Mouse (Mus musculus) testis, adult 2 months (tissue): ENCODE results near the gene Tsc22d3. TPM values are rescaled to one million over a fixed set of nuclear protein-coding genes. Genes with fewer than 3 reads are reported as not detected.

Experiments used
- H3K27ac ChIP-seq: fragments of 200-500 bp; 2 replicates; pipeline ENCODE4 v1.5.1; 2012; ENCODE audit warnings: low read depth, low read length; ENCODE audit not compliant: control insufficient read depth, insufficient read depth
- H3K27me3 ChIP-seq: fragments of 200-500 bp; 2 replicates; pipeline ENCODE4 v1.6.1; 2012; ENCODE audit warnings: mild to moderate bottlenecking, low read length, moderate library complexity; ENCODE audit not compliant: control insufficient read depth, insufficient read depth
- H3K36me3 ChIP-seq: fragments of 200-500 bp; 2 replicates; pipeline ENCODE4 v1.6.1; 2012; ENCODE audit warnings: mild to moderate bottlenecking, low read length; ENCODE audit not compliant: control insufficient read depth, insufficient read depth
- H3K4me1 ChIP-seq: fragments of 200-500 bp; 2 replicates; pipeline ENCODE4 v1.6.1; 2012; ENCODE audit warnings: low read length; ENCODE audit not compliant: control insufficient read depth, insufficient read depth
- H3K4me3 ChIP-seq: fragments of 200-500 bp; 2 replicates; pipeline ENCODE4 v1.5.1; 2012; ENCODE audit warnings: low read depth, mild to moderate bottlenecking, low read length, moderate library complexity, mixed read lengths; ENCODE audit not compliant: control insufficient read depth
- CTCF ChIP-seq: fragments of 200-500 bp; IDR thresholded peaks from 2 replicates; pipeline ENCODE4 v1.5.1; 2012; ENCODE audit warnings: low read depth, mild to moderate bottlenecking, inconsistent platforms, low read length, moderate library complexity; ENCODE audit not compliant: control insufficient read depth, insufficient read depth, insufficient replicate concordance
- POLR2A ChIP-seq: fragments of 200-500 bp; IDR thresholded peaks from 2 replicates; pipeline ENCODE4 v1.6.1; 2012; ENCODE audit warnings: low read depth, mild to moderate bottlenecking, inconsistent platforms, low read length, moderate library complexity; ENCODE audit not compliant: control insufficient read depth
- polyA plus RNA-seq: library from polyadenylated mRNA; depleted of rRNA; stranded (reverse); fragments of >200 nt; gene quantifications from 2 replicates; pipeline ENCODE4 v1.2.3, GENCODE M21; 2012; rRNA removed

Tsc22d3 gene
- polyA plus RNA-seq, result 9.9 and 11.3 TPM in 2 replicates

DNA sequence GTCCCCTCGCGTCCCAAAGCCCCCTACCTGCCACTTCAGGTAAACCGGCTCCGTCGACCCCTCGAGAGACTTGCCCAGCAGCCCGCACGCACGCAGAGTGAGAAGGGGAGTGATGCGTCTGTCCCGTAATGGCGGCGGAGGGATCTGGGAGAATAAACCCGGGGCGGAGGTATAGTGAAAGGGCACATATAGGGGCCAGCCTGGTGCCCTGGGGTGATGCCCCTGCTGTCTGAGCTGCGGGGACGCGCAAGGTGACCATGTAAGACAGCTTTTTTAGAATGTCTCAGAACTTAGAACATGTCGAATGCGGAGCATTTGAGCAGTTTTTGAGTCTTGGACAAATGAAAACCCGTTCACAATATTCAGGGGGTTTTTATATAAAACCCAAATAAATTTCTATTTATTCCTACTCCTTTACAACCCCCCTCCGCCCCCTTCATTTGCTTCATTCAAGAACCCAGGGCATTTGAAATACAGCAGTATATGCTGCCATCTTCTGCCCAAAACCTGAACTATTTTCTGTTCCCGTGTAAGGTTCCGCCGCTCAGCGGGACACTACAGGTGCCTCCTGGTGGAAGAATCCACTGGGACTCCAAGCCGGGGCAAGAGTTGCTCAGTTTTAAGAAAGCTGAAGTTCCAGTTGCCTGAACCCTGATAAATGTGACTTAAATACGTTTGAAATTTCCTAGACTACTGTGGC, at the start of gene Tsc22d3:
Gene Tsc22d3, minus strand, starts transcription at position 250 of the 700 bp plus-strand sequence.
- Histone ChIP-seq H3K4me3 (peak within 1 kb of the TSS; percentile 86), H3K4me1 (no peaks in the 10 kb centered on the region; the same call in 1 of the 2 replicates), H3K27me3 (no peaks in the 10 kb centered on the region), H3K36me3 (no peaks in the 10 kb centered on the region), H3K27ac (peak within 1 kb of the TSS; percentile 80)
- no peak for TF ChIP-seq CTCF
- TF ChIP-seq POLR2A, result peak; percentile 77; the same call in 1 of the 2 replicates

DNA sequence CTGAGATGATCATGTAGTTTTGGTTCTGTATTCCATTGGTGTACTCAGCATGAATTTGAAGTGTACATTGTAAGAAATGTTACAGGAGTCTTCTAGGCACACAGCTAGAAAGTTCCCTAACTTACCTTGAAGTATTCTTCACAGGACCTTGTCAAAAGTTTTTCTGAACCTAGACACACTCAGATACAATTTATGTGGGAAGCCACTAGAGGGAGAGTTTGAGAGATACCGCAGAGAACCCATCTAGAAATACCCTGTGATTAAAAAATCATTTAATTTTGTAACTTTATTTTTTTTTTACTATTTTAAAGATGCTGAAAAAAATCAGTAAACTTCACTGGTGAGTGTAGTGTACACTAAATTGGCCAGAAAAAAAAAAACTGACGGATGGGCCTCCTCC, 39.1 kb upstream of the Tsc22d3 start:
- no peak for TF ChIP-seq CTCF
- no peak for TF ChIP-seq POLR2A
- Histone ChIP-seq H3K27me3 (no peaks in the 10 kb centered on the region), H3K4me1 (no peaks in the 10 kb centered on the region), H3K36me3 (no peaks in the 10 kb centered on the region), H3K27ac (no peak overlapping the region), H3K4me3 (no peak overlapping the region)

DNA sequence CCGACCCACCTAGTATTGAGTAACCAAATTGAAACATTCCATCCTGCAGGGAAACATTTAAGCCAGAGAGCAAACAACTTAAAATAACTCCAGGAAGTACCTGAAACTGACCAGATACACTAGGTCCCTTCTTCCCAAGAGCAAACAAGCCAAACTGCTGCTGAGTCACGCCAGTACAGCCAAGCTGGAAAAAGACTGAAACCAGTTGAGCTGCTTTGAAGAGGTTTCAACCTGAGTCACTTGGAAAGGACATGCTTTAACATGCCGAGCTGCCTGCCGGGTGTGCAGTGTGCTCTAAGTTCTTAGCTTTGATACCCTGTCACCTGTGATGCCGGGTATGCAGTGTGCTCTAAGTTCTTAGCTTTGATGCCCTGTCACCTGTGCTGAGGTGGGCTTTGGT, 37.6 kb upstream of the Tsc22d3 start:
- Histone ChIP-seq H3K36me3 (no peaks in the 10 kb centered on the region), H3K4me1 (no peaks in the 10 kb centered on the region), H3K27ac (no peak overlapping the region), H3K4me3 (no peak overlapping the region), H3K27me3 (no peaks in the 10 kb centered on the region)
- TF ChIP-seq POLR2A, result no peak
- no peak for TF ChIP-seq CTCF

DNA sequence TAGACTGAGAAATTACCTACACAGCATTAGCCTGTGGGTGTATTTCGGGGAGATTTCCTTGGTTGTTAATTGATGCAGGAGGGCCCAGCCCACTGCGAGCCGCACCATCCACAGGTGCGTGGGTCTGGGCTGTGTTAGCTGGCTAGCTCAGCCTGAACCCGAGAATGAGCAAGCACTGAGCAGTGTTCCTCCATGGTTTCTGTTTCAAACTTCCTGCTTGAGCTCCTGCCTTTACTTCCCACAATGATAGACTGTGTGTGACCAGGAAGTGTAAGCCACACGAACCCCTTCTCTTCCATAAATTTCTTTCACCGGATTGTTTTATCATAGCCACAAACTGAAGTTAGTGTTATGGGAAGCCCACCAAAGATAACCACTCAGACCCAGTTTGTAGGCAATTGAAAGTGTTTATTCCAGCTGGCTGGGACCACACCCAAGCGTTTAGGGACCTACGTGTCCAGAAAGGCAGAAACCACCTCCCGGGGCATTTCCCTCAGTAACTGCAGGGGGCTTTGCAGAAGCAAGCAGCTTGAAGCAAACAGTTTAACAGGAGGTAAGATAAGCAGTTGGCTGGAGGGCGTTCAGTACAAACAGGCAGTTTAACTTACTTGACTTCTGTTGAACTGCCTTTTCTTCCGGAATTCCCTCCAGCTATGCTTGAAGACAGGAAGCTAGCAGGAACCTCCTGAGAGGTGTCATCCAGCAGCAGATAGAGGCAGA, 24.6 kb upstream of the Tsc22d3 start:
- H3K27ac ChIP-seq, result peak overlapping the region; percentile 77
- no peaks in the 10 kb centered on the region for H3K27me3 ChIP-seq
- peaks cover 5% of the 10 kb centered on the region for H3K4me1 ChIP-seq
- H3K36me3 ChIP-seq, result no peaks in the 10 kb centered on the region
- TF ChIP-seq POLR2A (no peak), CTCF (no peak)
- H3K4me3 ChIP-seq, result peak overlapping the region; percentile 53

DNA sequence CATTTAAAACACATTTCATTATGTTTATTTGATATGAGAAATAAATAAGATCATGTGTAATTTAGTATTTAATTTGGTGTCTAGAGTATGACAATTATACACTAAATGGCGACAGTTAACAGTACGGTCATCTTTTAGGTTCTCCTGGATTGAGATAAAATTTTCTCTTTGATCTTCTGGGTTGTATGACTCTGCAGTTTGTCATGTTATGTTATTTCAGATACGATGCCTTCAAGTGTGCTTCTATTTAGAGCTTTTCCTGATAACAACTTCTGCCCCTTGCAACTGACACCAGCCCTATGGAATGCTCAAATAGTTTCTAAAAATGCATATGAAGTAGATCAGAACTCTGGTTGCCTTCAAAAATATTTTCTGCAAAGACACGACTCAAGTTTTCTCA, 9.5 kb upstream of the Tsc22d3 start:
- Histone ChIP-seq H3K36me3 (no peaks in the 10 kb centered on the region), H3K27me3 (no peaks in the 10 kb centered on the region)

DNA sequence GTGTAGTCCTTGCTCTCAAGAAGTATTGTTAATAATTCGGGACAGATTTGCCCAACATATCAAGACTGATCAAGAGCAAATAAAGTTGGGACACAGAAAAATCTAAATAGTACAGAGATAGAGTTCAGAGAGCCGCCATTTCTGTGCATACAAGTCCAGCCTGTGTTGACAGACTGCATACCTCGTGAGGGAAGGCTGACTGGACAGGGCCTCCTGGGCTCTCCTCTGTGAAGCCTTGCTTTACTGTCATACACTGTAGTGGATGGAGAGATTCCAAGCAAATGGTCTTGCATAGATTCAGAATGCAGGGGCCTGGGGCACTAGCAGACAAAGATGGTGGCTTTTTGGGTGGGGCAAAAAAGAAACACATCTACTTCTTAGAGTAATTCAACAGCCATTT, 1.4 kb upstream of the Tsc22d3 start:
- no peak for TF ChIP-seq CTCF
- no peak for TF ChIP-seq POLR2A
- Histone ChIP-seq H3K27ac (no peak overlapping the region), H3K4me3 (no peak overlapping the region), H3K27me3 (no peaks in the 10 kb centered on the region), H3K36me3 (no peaks in the 10 kb centered on the region), H3K4me1 (no peaks in the 10 kb centered on the region; the same call in 1 of the 2 replicates)

More for the DNA sequence above, 9.5 kb upstream of the Tsc22d3 start:
- TF ChIP-seq POLR2A (no peak), CTCF (no peak)
- Histone ChIP-seq H3K4me3 (no peak overlapping the region), H3K4me1 (no peaks in the 10 kb centered on the region), H3K27ac (no peak overlapping the region)

DNA sequence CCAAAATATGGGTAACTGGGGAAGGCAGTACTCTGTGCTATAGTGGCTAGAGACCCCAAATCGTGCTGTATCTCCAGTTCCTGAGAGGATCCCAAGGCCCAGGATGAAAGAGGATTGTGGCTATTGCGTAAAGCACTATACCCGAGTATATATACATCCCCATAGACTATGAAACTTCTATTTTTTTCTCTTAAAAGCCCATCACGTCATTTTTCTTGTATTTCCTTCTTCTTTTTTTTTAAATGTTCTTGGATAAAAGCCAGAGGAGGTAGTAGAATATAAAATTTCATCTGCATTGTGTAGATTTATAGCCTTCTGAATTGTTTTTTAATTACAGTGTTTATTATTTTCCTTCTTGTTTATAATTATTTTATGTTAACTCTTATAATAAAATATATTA, 852 bp upstream of the Tsc22d3 start:
- TF ChIP-seq POLR2A (no peak), CTCF (no peak)
- H3K4me1 ChIP-seq, result no peaks in the 10 kb centered on the region; the same call in 1 of the 2 replicates
- no peak overlapping the region for H3K27ac ChIP-seq
- H3K36me3 ChIP-seq, result no peaks in the 10 kb centered on the region
- H3K4me3 ChIP-seq, result no peak overlapping the region
- H3K27me3 ChIP-seq, result no peaks in the 10 kb centered on the region
